Mouse (Mus musculus) ovary, postnatal 14 days (tissue): ENCODE data around the gene Ifna6.
"Not testable (repeated sequence)": the region's sequence is repeated elsewhere in the genome, so short reads cannot be mapped to it uniquely, and the experiment has no call there.

Experiments
- DNase-seq: peaks from one replicate; pipeline ENCODE4 v3.0.0; 2022; ENCODE audit warnings: low spot score

Gene Ifna6

GRCm38 (mm10) chr4:88827116-88827515 lies at the start of gene Ifna6:
Gene Ifna6 (plus strand): TSS chr4:88827416.
- DNase-seq = not testable (repeated sequence)

- DNase-seq = not testable (repeated sequence)
Measured at GRCm38 (mm10) chr4:88779550-88779949, 47.7 kb upstream of the Ifna6 start, which contains the start of gene Gm13272. Gene Gm13272 (plus strand): TSS chr4:88779850.

- DNase-seq = not testable (repeated sequence)
Measured at GRCm38 (mm10) chr4:88780320-88780719, 46.9 kb upstream of the Ifna6 start.

GRCm38 (mm10) chr4:88781831-88782230 lies 45.4 kb upstream of the Ifna6 start, which contains the start of gene Ifnz:
Gene Ifnz (plus strand): TSS chr4:88782131.
- not testable (repeated sequence) for DNase-seq

- DNase-seq = not testable (repeated sequence)
Measured at GRCm38 (mm10) chr4:88782335-88782734, 44.9 kb upstream of the Ifna6 start.

- not testable (repeated sequence) for DNase-seq
Measured at GRCm38 (mm10) chr4:88785409-88785808, 41.8 kb upstream of the Ifna6 start, which contains the start of gene Gm13276. Gene Gm13276 (plus strand): TSS chr4:88785709.

- DNase-seq = peak; percentile 42
Measured at GRCm38 (mm10) chr4:88788402-88788801, 38.8 kb upstream of the Ifna6 start, which contains the start of gene Gm13277. Gene Gm13277 (plus strand): TSS chr4:88788632.

- DNase-seq = not testable (repeated sequence)
Measured at GRCm38 (mm10) chr4:88791250-88791649, 36.0 kb upstream of the Ifna6 start, which contains the start of gene Gm13278. Gene Gm13278 (plus strand): TSS chr4:88791550.

- peak; percentile 73 for DNase-seq
Measured at GRCm38 (mm10) chr4:88793936-88794675, 33.1 kb upstream of the Ifna6 start, which contains the start of gene Gm13275. Gene Gm13275 (plus strand): TSS chr4:88794487.

- not testable (repeated sequence) for DNase-seq
Measured at GRCm38 (mm10) chr4:88797097-88797496, 30.1 kb upstream of the Ifna6 start, which contains the start of gene Gm13279. Gene Gm13279 (plus strand): TSS chr4:88797397.

- not testable (repeated sequence) for DNase-seq
Measured at GRCm38 (mm10) chr4:88799365-88799764, 27.9 kb upstream of the Ifna6 start, which contains the start of gene Gm13285. Gene Gm13285 (plus strand): TSS chr4:88799665.

- DNase-seq = not testable (repeated sequence)
Measured at GRCm38 (mm10) chr4:88802954-88803353, 24.3 kb upstream of the Ifna6 start, which contains the start of gene Gm13287. Gene Gm13287 (plus strand): TSS chr4:88803254.

- not testable (repeated sequence) for DNase-seq
Measured at GRCm38 (mm10) chr4:88805231-88805630, 22.0 kb upstream of the Ifna6 start, which contains the start of gene Gm13288. Gene Gm13288 (plus strand): TSS chr4:88805531.

GRCm38 (mm10) chr4:88805761-88806160 lies 21.5 kb upstream of the Ifna6 start:
- DNase-seq = peak; percentile 6

- no peak for DNase-seq
Measured at GRCm38 (mm10) chr4:88815928-88816327, 11.3 kb upstream of the Ifna6 start, which contains the start of gene Ifna7. Gene Ifna7 (plus strand): TSS chr4:88816228.

- DNase-seq = no peak
Measured at GRCm38 (mm10) chr4:88819659-88820058, 7.6 kb upstream of the Ifna6 start, which contains the start of gene Ifna11. Gene Ifna11 (plus strand): TSS chr4:88819959.

GRCm38 (mm10) chr4:88822995-88823394 lies 4.2 kb upstream of the Ifna6 start:
- no peak for DNase-seq

- peak; percentile 3 for DNase-seq
Measured at GRCm38 (mm10) chr4:88830523-88830922, 3.3 kb downstream of the Ifna6 start.

- DNase-seq = not testable (repeated sequence)
Measured at GRCm38 (mm10) chr4:88835225-88835624, 8.0 kb downstream of the Ifna6 start, which contains the start of gene Ifna5. Gene Ifna5 (plus strand): TSS chr4:88835525.

- DNase-seq = no peak
Measured at GRCm38 (mm10) chr4:88838828-88839227, 11.6 kb downstream of the Ifna6 start.

- DNase-seq = no peak
Measured at GRCm38 (mm10) chr4:88840058-88840457, 12.8 kb downstream of the Ifna6 start.

GRCm38 (mm10) chr4:88841438-88841911 lies 14.3 kb downstream of the Ifna6 start, which contains the start of gene Ifna4:
Gene Ifna4 (plus strand): TSS chr4:88841861.
- DNase-seq = no peak
